Mouse (Mus musculus): Measurements from ENCODE around the gene Nek8. TPM values are rescaled to one million over a fixed set of nuclear protein-coding genes. Genes with fewer than 3 reads are reported as not detected.

Nek8 gene
- total and polyA plus RNA-seq, 3 experiments, result 7.1 to 8.3 (median 7.4) TPM

DNA sequence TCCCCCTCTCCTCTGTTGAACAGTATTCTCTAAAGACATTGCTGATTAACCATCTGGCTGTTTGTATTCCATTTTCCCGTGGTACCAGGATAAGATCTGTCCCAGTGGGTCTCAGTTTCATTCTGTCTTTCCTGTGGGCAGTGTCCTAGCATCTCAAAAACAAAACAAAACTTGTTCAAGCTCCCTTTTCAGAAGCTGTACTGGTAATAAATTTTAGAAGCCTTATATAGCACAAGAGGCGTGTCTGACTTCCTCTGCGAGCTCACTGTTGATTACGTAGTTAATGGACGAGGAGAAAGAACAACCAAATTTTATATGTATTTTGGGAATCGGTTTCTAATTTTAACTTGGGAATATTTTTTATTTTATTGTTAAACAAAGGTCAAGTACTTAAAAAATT lies 50.8 kb downstream of the Nek8 start:
- no peaks in the 10 kb centered on the region for H3K9me3 ChIP-seq (replicated peaks; ENCODE audit: low read length)
- peaks cover 10 to 36% of the 10 kb centered on the region in 2 experiments for H3K4me1 ChIP-seq (ENCODE audit: control insufficient read depth in 1 of 2, insufficient read depth in 2 of 2)
- H3K27ac ChIP-seq (ENCODE audit: insufficient read depth, low read depth), result no peak overlapping the region
- no peak for TF ChIP-seq MEF2A (IDR thresholded peaks at IDR 0.05; ENCODE audit: borderline replicate concordance, low read depth, low read length)
- no peak for TF ChIP-seq POLR2AphosphoS2 (IDR thresholded peaks at IDR 0.05; ENCODE audit: low read depth, low read length)
- no peak for TF ChIP-seq JUN (IDR thresholded peaks at IDR 0.05; ENCODE audit: insufficient read depth, low read depth, low read length)
- TF ChIP-seq POLR2A (IDR thresholded peaks at IDR 0.05; ENCODE audit: low read depth, low read length), result no peak
- no peak for TF ChIP-seq ZMIZ1 (IDR thresholded peaks at IDR 0.05; ENCODE audit: low read depth, low read length)
- no peak for TF ChIP-seq ETS1 (conservative IDR thresholded peaks at IDR 0.05; ENCODE audit: low read depth, low read length)
- no peak for TF ChIP-seq SMC3 (IDR thresholded peaks at IDR 0.05; ENCODE audit: low read depth, low read length)
- no peak for TF ChIP-seq MAFK (IDR thresholded peaks at IDR 0.05; ENCODE audit: insufficient replicate concordance, low read length)
- TF ChIP-seq RCOR1 (conservative IDR thresholded peaks at IDR 0.05; ENCODE audit: low read depth, low read length), result no peak
- TF ChIP-seq BHLHE40 (IDR thresholded peaks at IDR 0.05; ENCODE audit: low read depth, low read length), result no peak
- no peak for TF ChIP-seq KAT2A (IDR thresholded peaks at IDR 0.05; ENCODE audit: insufficient replicate concordance, low read length)
- TF ChIP-seq NRF1 (IDR thresholded peaks at IDR 0.05; ENCODE audit: low read depth, low read length), result no peak
- no peak for TF ChIP-seq E2F4 (IDR thresholded peaks at IDR 0.05; ENCODE audit: insufficient replicate concordance, low read depth, low read length)
- TF ChIP-seq MYC (IDR thresholded peaks at IDR 0.05; ENCODE audit: low read depth, low read length), result no peak
- TF ChIP-seq CHD2 (IDR thresholded peaks at IDR 0.05; ENCODE audit: low read length), result no peak
- peaks cover 0 to 47% of the 10 kb centered on the region in 2 experiments for H3K36me3 ChIP-seq (replicated peaks in 1 of 2; ENCODE audit: control insufficient read depth in 1 of 2, insufficient read depth in 1 of 2, low read length in 1 of 2)
- in situ Hi-C loops (cut with MboI; ENCODE audit: low pct_ligation_motif_present, low pct_unique_long_range_greater_than_20kb, low sequenced_read_pairs), result no loop called here
- dilution Hi-C loops (cut with MboI; ENCODE audit: extremely low pct_ligation_motif_present, extremely low pct_unique_long_range_greater_than_20kb, low sequenced_read_pairs), result no loop called here
- H3K9ac ChIP-seq (ENCODE audit: insufficient read depth, low read depth), result no peak overlapping the region
- H3K27me3 ChIP-seq (replicated peaks), result no peaks in the 10 kb centered on the region
- H3K4me2 ChIP-seq (ENCODE audit: insufficient read depth, low read depth, poor library complexity, severe bottlenecking), result no peak overlapping the region
- peaks cover 50% of the 10 kb centered on the region for H3K79me2 ChIP-seq (replicated peaks; ENCODE audit: control insufficient read depth, extremely low read depth, insufficient read depth, poor library complexity, severe bottlenecking)
- H3K4me3 ChIP-seq (replicated peaks in 1 of 3; ENCODE audit: low read depth in 2 of 3, low read length in 2 of 3, poor library complexity in 1 of 3), result no peak overlapping the region
- no peak for DNase-seq (ENCODE audit: extremely low read depth)

DNA sequence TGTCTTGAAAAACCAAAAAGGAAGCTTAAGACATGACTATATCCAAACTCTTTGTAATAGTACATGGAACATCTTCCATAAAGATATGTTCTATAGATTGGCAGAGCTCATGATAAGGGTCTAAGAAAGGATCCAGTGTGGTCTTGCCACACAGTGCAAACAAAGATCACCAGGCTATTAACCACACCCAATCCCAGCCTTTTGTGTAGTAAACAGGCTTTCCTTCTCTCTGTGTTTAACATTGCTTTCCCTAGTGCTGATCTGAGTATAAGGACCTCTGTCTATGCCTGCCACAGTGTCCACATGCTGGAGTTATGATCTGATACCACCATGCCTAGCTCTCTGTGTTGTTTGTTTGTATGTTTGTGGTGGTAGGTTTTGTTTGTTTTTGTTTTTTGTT lies 52.7 kb downstream of the Nek8 start:
- Histone ChIP-seq H3K27me3 (replicated peaks) (no peaks in the 10 kb centered on the region), H3K9ac (ENCODE audit: insufficient read depth, low read depth) (no peak overlapping the region), H3K4me2 (ENCODE audit: insufficient read depth, low read depth, poor library complexity, severe bottlenecking) (no peak overlapping the region), H3K36me3 (replicated peaks in 1 of 2; ENCODE audit: control insufficient read depth in 1 of 2, insufficient read depth in 1 of 2, low read length in 1 of 2) (peaks cover 0 to 44% of the 10 kb centered on the region in 2 experiments), H3K9me3 (replicated peaks; ENCODE audit: low read length) (no peaks in the 10 kb centered on the region), H3K79me2 (replicated peaks; ENCODE audit: control insufficient read depth, extremely low read depth, insufficient read depth, poor library complexity, severe bottlenecking) (peaks cover 57% of the 10 kb centered on the region), H3K4me1 (ENCODE audit: control insufficient read depth in 1 of 2, insufficient read depth in 2 of 2) (peaks cover 10 to 53% of the 10 kb centered on the region in 2 experiments), H3K4me3 (replicated peaks in 1 of 3; ENCODE audit: low read depth in 2 of 3, low read length in 2 of 3, poor library complexity in 1 of 3) (no peak overlapping the region), H3K27ac (ENCODE audit: insufficient read depth, low read depth) (no peak overlapping the region)
- DNase-seq (ENCODE audit: extremely low read depth), result no peak
- dilution Hi-C loops (cut with MboI; ENCODE audit: extremely low pct_ligation_motif_present, extremely low pct_unique_long_range_greater_than_20kb, low sequenced_read_pairs), result no loop called here
- TF ChIP-seq ZKSCAN1 (IDR thresholded peaks at IDR 0.05; ENCODE audit: borderline replicate concordance, low read depth, low read length), result no peak
- no peak for TF ChIP-seq CHD2 (IDR thresholded peaks at IDR 0.05; ENCODE audit: low read length)
- TF ChIP-seq MAFK (IDR thresholded peaks at IDR 0.05; ENCODE audit: insufficient replicate concordance, low read length), result no peak
- no peak for TF ChIP-seq USF2 (conservative IDR thresholded peaks at IDR 0.05; ENCODE audit: low read depth, low read length)
- no peak for TF ChIP-seq TCF12 (IDR thresholded peaks at IDR 0.05; ENCODE audit: low read depth, low read length)
- no peak for TF ChIP-seq GABPA (IDR thresholded peaks at IDR 0.05; ENCODE audit: insufficient replicate concordance, low read depth, low read length)
- TF ChIP-seq CHD1 (IDR thresholded peaks at IDR 0.05; ENCODE audit: low read depth, low read length), result no peak
- TF ChIP-seq BHLHE40 (IDR thresholded peaks at IDR 0.05; ENCODE audit: low read depth, low read length), result no peak
- no peak for TF ChIP-seq PAX5 (IDR thresholded peaks at IDR 0.05; ENCODE audit: low read length)
- no peak for TF ChIP-seq KAT2A (IDR thresholded peaks at IDR 0.05; ENCODE audit: insufficient replicate concordance, low read length)
- no peak for TF ChIP-seq MAX (IDR thresholded peaks at IDR 0.05; ENCODE audit: low read length)
- no peak for TF ChIP-seq CTCF (conservative IDR thresholded peaks at IDR 0.05 in 1 of 2, IDR thresholded peaks at IDR 0.05 in 1 of 2; ENCODE audit: low read depth in 2 of 2, low read length in 2 of 2)
- TF ChIP-seq NELFE (IDR thresholded peaks at IDR 0.05; ENCODE audit: low read depth, low read length), result no peak
- TF ChIP-seq MYC (IDR thresholded peaks at IDR 0.05; ENCODE audit: low read depth, low read length), result no peak
- TF ChIP-seq HCFC1 (IDR thresholded peaks at IDR 0.05; ENCODE audit: low read depth, low read length), result no peak
- TF ChIP-seq POLR2A (IDR thresholded peaks at IDR 0.05; ENCODE audit: low read depth, low read length), result no peak
- no peak for TF ChIP-seq SIN3A (IDR thresholded peaks at IDR 0.05; ENCODE audit: low read length)
- TF ChIP-seq IRF4 (IDR thresholded peaks at IDR 0.05; ENCODE audit: low read depth, low read length), result no peak
- no peak for TF ChIP-seq ELF1 (IDR thresholded peaks at IDR 0.05; ENCODE audit: low read depth, low read length)
- no peak for TF ChIP-seq RAD21 (IDR thresholded peaks at IDR 0.05; ENCODE audit: low read depth, low read length)
- in situ Hi-C loops (cut with MboI; ENCODE audit: low pct_ligation_motif_present, low pct_unique_long_range_greater_than_20kb, low sequenced_read_pairs), result no loop called here

All from CH12.LX (cell line).